Mouse (Mus musculus) kidney, adult 2 months (tissue): ENCODE data around the gene Foxf1. TPM values are rescaled to one million over a fixed set of nuclear protein-coding genes. Genes with fewer than 3 reads are reported as not detected.

Experiments
- DNase-seq: peaks from one replicate; pipeline ENCODE4 v3.0.0; 2021
- H3K27ac ChIP-seq: fragments of 200-500 bp; 2 replicates; pipeline ENCODE4 v1.5.1; 2012; ENCODE audit warnings: low read depth, low read length, control low read depth, inconsistent platforms; ENCODE audit not compliant: insufficient read depth
- H3K27me3 ChIP-seq: fragments of 200-500 bp; replicated peaks from 2 replicates; pipeline ENCODE4 v1.6.1; 2012; ENCODE audit warnings: mild to moderate bottlenecking, moderate library complexity, low read length, inconsistent platforms; ENCODE audit not compliant: control insufficient read depth, insufficient read depth
- H3K36me3 ChIP-seq: fragments of 200-500 bp; 2 replicates; pipeline ENCODE4 v1.6.1; 2012; ENCODE audit warnings: mild to moderate bottlenecking, moderate library complexity, low read length, inconsistent platforms; ENCODE audit not compliant: control insufficient read depth, insufficient read depth
- H3K4me1 ChIP-seq: fragments of 200-500 bp; 2 replicates; pipeline ENCODE4 v1.6.1; 2011; ENCODE audit warnings: low read length; ENCODE audit not compliant: control insufficient read depth, insufficient read depth
- H3K4me3 ChIP-seq: fragments of 200-500 bp; 2 replicates; pipeline ENCODE4 v1.5.1; 2011; ENCODE audit warnings: mild to moderate bottlenecking, low read depth, low read length, control low read depth; ENCODE audit not compliant: insufficient read depth
- CTCF ChIP-seq: fragments of 200-500 bp; conservative IDR thresholded peaks from 2 replicates; pipeline ENCODE4 v1.5.1; 2011; ENCODE audit warnings: low read depth, mild to moderate bottlenecking, control low read depth, low read length, moderate library complexity, mixed read lengths; ENCODE audit not compliant: insufficient read depth, insufficient read length
- POLR2A ChIP-seq: fragments of 200-500 bp; IDR thresholded peaks from one replicate; pipeline ENCODE4 v1.6.1; 2011; ENCODE audit warnings: low read depth, low read length, control low read depth
- WGBS: fragments of 180-500 bp; shearing (Covaris S2); methylation state at CpG from one replicate; pipeline ENCODE4 v1.1.7; 2018; 5-methylcytosine and 5-hydroxymethylcytosine counted together
- polyA plus RNA-seq: library from polyadenylated mRNA; depleted of rRNA; stranded (reverse); fragments of >200 nt; gene quantifications from 2 replicates; pipeline ENCODE4 v1.2.3, GENCODE M21; 2012; rRNA removed

Gene Foxf1
- polyA plus RNA-seq, 1 experiment = 0.52 TPM

DNA sequence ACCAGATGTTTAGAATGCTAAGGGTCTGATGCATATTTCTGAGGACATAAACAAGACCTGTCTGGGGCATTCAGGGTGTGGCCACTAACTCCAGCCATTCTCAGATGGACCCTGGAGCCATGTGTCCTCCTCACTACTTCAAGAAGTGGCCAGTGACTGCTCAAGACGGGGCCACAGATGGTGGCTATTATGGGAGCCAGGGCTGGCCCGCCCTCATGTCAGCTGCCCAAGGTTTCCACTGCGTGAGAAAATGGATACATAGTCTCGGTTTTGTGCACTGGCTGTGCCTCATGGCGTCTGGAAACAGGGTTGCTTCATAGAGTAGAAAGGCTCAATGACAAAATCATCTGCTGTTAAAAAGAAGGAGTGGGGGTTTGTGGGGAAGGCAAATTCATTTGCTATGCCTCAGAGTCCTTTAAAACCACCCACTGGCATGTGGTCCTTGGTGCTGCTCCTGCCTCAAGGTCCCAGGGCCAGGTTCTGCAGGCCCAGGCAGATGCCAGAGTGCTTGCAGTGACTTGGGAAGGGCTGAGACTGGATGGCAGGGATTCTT, 48.9 kb downstream of the Foxf1 start:
- H3K27ac ChIP-seq = no peak overlapping the region
- TF ChIP-seq CTCF (no peak), POLR2A (no peak)
- no peak for DNase-seq
- H3K36me3 ChIP-seq = no peaks in the 10 kb centered on the region
- 89% methylated on average over 5 of the region's 5 CpGs for WGBS
- H3K27me3 ChIP-seq = no peaks in the 10 kb centered on the region
- no peak overlapping the region for H3K4me3 ChIP-seq
- no peaks in the 10 kb centered on the region for H3K4me1 ChIP-seq

DNA sequence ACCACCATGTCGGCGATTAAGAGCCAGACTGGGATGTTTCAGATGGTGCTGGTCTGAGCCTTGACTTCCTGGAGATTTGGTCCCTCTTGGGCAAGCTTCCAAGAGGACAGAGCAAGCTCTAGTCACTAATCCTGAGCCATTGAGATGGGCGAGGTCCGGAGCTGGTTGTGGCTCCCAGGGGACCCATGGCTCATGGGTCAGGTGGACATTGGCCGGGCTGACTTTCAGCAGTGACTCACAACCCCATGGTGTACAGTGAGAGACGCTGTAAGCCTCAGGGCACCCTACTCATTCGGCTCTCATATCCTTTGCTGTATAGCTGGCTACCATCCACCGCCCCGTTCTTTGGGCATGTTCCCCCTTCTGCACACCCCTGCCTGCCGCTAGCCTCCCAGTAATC, 49.9 kb downstream of the Foxf1 start:
- Histone ChIP-seq H3K4me3 (no peak overlapping the region), H3K27me3 (no peaks in the 10 kb centered on the region), H3K4me1 (no peaks in the 10 kb centered on the region), H3K36me3 (no peaks in the 10 kb centered on the region), H3K27ac (no peak overlapping the region)
- 77% methylated on average over 10 of the region's 10 CpGs for WGBS
- TF ChIP-seq CTCF (no peak), POLR2A (no peak)
- no peak for DNase-seq

DNA sequence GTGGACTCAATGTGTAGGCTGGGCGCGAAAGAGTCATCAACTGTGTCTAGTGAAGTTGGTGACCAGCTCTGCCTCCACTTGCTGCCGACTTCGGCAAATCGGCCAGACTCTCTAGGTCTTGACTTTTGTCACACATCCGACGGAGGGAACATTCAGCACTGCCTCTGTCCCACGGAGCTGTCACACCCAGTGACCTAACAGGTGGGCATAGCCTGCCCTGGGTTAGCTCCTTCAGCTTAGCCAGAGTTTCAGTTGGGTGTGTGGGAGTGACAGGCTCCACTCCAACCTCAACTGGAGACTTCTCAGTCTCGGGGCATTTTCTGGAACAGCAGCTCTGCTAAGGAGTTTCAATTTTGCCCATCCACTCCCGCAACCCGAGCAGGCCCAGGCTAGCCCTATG, 50.3 kb downstream of the Foxf1 start:
- no peak for TF ChIP-seq POLR2A
- TF ChIP-seq CTCF = no peak
- Histone ChIP-seq H3K27me3 (no peaks in the 10 kb centered on the region), H3K36me3 (no peaks in the 10 kb centered on the region), H3K4me1 (no peaks in the 10 kb centered on the region), H3K4me3 (no peak overlapping the region), H3K27ac (no peak overlapping the region)
- DNase-seq = no peak
- 75% methylated on average over 11 of the region's 11 CpGs for WGBS

DNA sequence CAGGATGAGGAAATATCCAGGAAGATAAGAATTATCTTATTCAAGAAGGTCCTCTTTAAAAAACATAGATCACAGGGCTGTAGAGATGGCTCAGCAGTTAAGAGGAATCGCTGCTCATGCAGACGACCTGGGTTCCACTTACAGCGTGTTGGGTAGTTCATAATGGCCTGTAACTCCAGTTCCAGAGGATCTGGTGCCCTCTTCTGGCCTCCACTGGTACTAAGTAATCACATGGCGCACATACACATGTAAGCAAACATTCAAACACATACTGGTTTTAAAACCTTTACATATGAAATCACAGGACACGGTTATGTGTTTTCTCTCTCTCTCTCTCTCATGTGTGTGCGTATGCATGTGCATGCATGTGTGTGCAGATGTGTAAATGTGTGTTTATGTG, 52.7 kb downstream of the Foxf1 start:
- Histone ChIP-seq H3K27ac (no peak overlapping the region), H3K4me1 (no peaks in the 10 kb centered on the region), H3K4me3 (no peak overlapping the region), H3K36me3 (no peaks in the 10 kb centered on the region), H3K27me3 (no peaks in the 10 kb centered on the region)
- TF ChIP-seq CTCF (no peak), POLR2A (no peak)
- DNase-seq = no peak
- whole genome bisulfite sequencing = 95% methylated on average over 6 of the region's 6 CpGs

Other genes with a start within 250 kb of the Foxf1 start
- gene Mthfsd, start 24.0 kb downstream of the Foxf1 start, polyA plus RNA-seq = 44.3 and 51.4 TPM in 2 replicates
- gene Foxc2, start 31.8 kb downstream of the Foxf1 start, polyA plus RNA-seq = 5.8 and 7.4 TPM in 2 replicates
- gene Foxl1, start 43.6 kb downstream of the Foxf1 start, polyA plus RNA-seq = 0.75 and 1.2 TPM in 2 replicates